Mouse (Mus musculus): ENCODE measurements around the gene Papolg. TPM values are rescaled to one million over a fixed set of nuclear protein-coding genes. Genes with fewer than 3 reads are reported as not detected.

The Papolg gene
- polyA plus RNA-seq, 1 experiment from 2014 or later = 33.6 TPM

- no peak for DNase-seq (ENCODE audit: low spot score)
- Histone ChIP-seq H3K4me1 (ENCODE audit: control insufficient read depth, insufficient read depth, low read length) (no peaks in the 10 kb centered on the region), H3K36me3 (replicated peaks; ENCODE audit: control insufficient read depth, insufficient read depth, low read depth, low read length) (no peaks in the 10 kb centered on the region), H3K27ac (replicated peaks; ENCODE audit: low read depth, low read length) (no peak overlapping the region), H3K27me3 (ENCODE audit: control insufficient read depth, insufficient read depth, low read length) (no peaks in the 10 kb centered on the region), H3K4me3 (ENCODE audit: low read depth, low read length) (no peak overlapping the region), H3K4me2 (ENCODE audit: low read depth, low read length) (no peak overlapping the region), H3K9ac (replicated peaks; ENCODE audit: low read length) (no peak overlapping the region), H3K9me3 (replicated peaks; ENCODE audit: control insufficient read depth, low read length) (no peaks in the 10 kb centered on the region)
- no peak for ATAC-seq (replicated peaks; ENCODE audit: insufficient number of reproducible peaks, low FRiP score, low TSS enrichment, low read depth)
- WGBS = 59% methylated on average over 1 of the region's 1 CpGs
Observed at GRCm38 (mm10) chr11:23818745-23819144, 76.3 kb downstream of the Papolg start.

Other genes with a start within 250 kb of the Papolg start
- gene Pus10, start 229.6 kb downstream of the Papolg start, polyA plus RNA-seq (2014; fragmentation: Nextera tagmentation; extraction: Ambion mirVana) = 32.0 and 41.0 TPM in 2 replicates
- 48.0 and 48.6 TPM in 2 replicates for gene Pex13, start 229.3 kb downstream of the Papolg start, polyA plus RNA-seq (2014; fragmentation: Nextera tagmentation; extraction: Ambion mirVana)
- 0.86 and 0.94 TPM in 2 replicates for gene Rel, start 124.3 kb downstream of the Papolg start, polyA plus RNA-seq (2014; fragmentation: Nextera tagmentation; extraction: Ambion mirVana)
- gene A830031A19Rik, start 179.8 kb upstream of the Papolg start, polyA plus RNA-seq (2014; fragmentation: Nextera tagmentation; extraction: Ambion mirVana) = not detected in 2 replicates
- 66.1 and 71.9 TPM in 2 replicates for gene Bcl11a, start 182.8 kb upstream of the Papolg start, polyA plus RNA-seq (2014; fragmentation: Nextera tagmentation; extraction: Ambion mirVana)

Data from embryonic facial prominence, embryonic 11.5 days (tissue).